Mouse (Mus musculus) MEL (cell line): ENCODE data around the gene Msi2. TPM values are rescaled to one million over a fixed set of nuclear protein-coding genes. Genes with fewer than 3 reads are reported as not detected.

Source experiments
- DNase-seq: peaks from one replicate; pipeline ENCODE4 v3.0.0; 2011; ENCODE audit warnings: low read depth, low spot score
- H3K27ac ChIP-seq: 2 replicates; pipeline ENCODE4 v1.5.1; 2012; ENCODE audit warnings: low read depth, mild to moderate bottlenecking, control low read depth, low read length, moderate library complexity; ENCODE audit not compliant: control insufficient read depth
- H3K27me3 ChIP-seq, 2 experiments: fragments of 150-350 bp in 1 of 2; sonication (generic) in 1 of 2; 2 replicates each; pipeline ENCODE4 v1.6.1; 2012; ENCODE audit warnings: low read length in 2 of 2, mild to moderate bottlenecking in 2 of 2, improper control_type of control experiment in 1 of 2, moderate library complexity in 1 of 2; ENCODE audit not compliant: insufficient read depth in 2 of 2, control insufficient read depth in 1 of 2
- H3K36me3 ChIP-seq, 2 experiments: 2 replicates each; pipeline ENCODE4 v1.6.1; 2012 to 2014; ENCODE audit warnings: low read length in 2 of 2, improper control_type of control experiment in 1 of 2, inconsistent platforms in 1 of 2, mild to moderate bottlenecking in 1 of 2; ENCODE audit not compliant: insufficient read depth in 2 of 2, control insufficient read depth in 1 of 2
- H3K4me1 ChIP-seq, 2 experiments: fragments of 150-350 bp in 1 of 2; sonication (generic) in 1 of 2; 2 replicates each; pipeline ENCODE4 v1.6.1; 2012; ENCODE audit warnings: low read length in 2 of 2, improper control_type of control experiment in 1 of 2, mild to moderate bottlenecking in 1 of 2; ENCODE audit not compliant: insufficient read depth in 2 of 2, control insufficient read depth in 1 of 2
- H3K4me3 ChIP-seq, 2 experiments: fragments of 150-350 bp in 1 of 2; sonication (generic) in 1 of 2; 2 replicates each; pipeline ENCODE4 v1.5.1; 2012; ENCODE audit warnings: low read depth in 2 of 2, low read length in 2 of 2, mild to moderate bottlenecking in 2 of 2, moderate library complexity in 2 of 2, control low read depth in 1 of 2, improper control_type of control experiment in 1 of 2; ENCODE audit not compliant: control insufficient read depth in 1 of 2, insufficient read depth in 1 of 2
- H3K79me2 ChIP-seq: 2 replicates; pipeline ENCODE4 v1.6.1; 2012; ENCODE audit warnings: mild to moderate bottlenecking, low read length, moderate library complexity; ENCODE audit not compliant: control insufficient read depth, poor library complexity, insufficient read depth
- H3K9ac ChIP-seq: 2 replicates; pipeline ENCODE4 v1.6.1; 2012; ENCODE audit warnings: low read depth, mild to moderate bottlenecking, control low read depth, low read length, moderate library complexity; ENCODE audit not compliant: control insufficient read depth, poor library complexity, severe bottlenecking
- H3K9me3 ChIP-seq: fragments of 150-350 bp; sonication (generic); replicated peaks from 2 replicates; pipeline ENCODE4 v1.6.1; 2012; ENCODE audit warnings: mild to moderate bottlenecking, low read length, improper control_type of control experiment, moderate library complexity; ENCODE audit not compliant: insufficient read depth
- CHD1 ChIP-seq: IDR thresholded peaks from 2 replicates; pipeline ENCODE4 v1.6.1; 2012; ENCODE audit warnings: low read depth, mild to moderate bottlenecking, inconsistent platforms, low read length, improper control_type of control experiment
- CHD2 ChIP-seq: IDR thresholded peaks from 2 replicates; pipeline ENCODE4 v1.6.1; 2011; ENCODE audit warnings: low read length, improper control_type of control experiment
- ELF1 ChIP-seq: IDR thresholded peaks from 2 replicates; pipeline ENCODE4 v1.6.1; 2014; ENCODE audit warnings: low read depth, mild to moderate bottlenecking, inconsistent platforms, low read length, improper control_type of control experiment, moderate library complexity
- EP300 ChIP-seq, 2 experiments: IDR thresholded peaks; 2 replicates each; pipeline ENCODE4 v1.6.1; 2011; ENCODE audit warnings: improper control_type of control experiment in 2 of 2, low read length in 2 of 2, low read depth in 1 of 2, mild to moderate bottlenecking in 1 of 2
- ETS1 ChIP-seq: IDR thresholded peaks from 2 replicates; pipeline ENCODE4 v1.6.1; 2012; ENCODE audit warnings: low read depth, mild to moderate bottlenecking, inconsistent platforms, low read length, improper control_type of control experiment, moderate library complexity
- GABPA ChIP-seq: IDR thresholded peaks from 2 replicates; pipeline ENCODE4 v1.6.1; 2012; ENCODE audit warnings: low read depth, mild to moderate bottlenecking, inconsistent platforms, low read length, improper control_type of control experiment, moderate library complexity
- GATA1 ChIP-seq: IDR thresholded peaks from 2 replicates; pipeline ENCODE4 v1.6.1; 2011; ENCODE audit warnings: low read depth, low read length, improper control_type of control experiment
- JUND ChIP-seq: IDR thresholded peaks from 2 replicates; pipeline ENCODE4 v1.6.1; 2011; ENCODE audit warnings: low read depth, mild to moderate bottlenecking, improper control_type of control experiment, low read length
- MAX ChIP-seq: IDR thresholded peaks from 2 replicates; pipeline ENCODE4 v1.6.1; 2011; ENCODE audit warnings: low read length, improper control_type of control experiment
- MAZ ChIP-seq: IDR thresholded peaks from 2 replicates; pipeline ENCODE4 v1.6.1; 2012; ENCODE audit warnings: low read depth, mild to moderate bottlenecking, inconsistent platforms, low read length, improper control_type of control experiment
- MEF2A ChIP-seq: IDR thresholded peaks from 2 replicates; pipeline ENCODE4 v1.6.1; 2014; ENCODE audit warnings: low read depth, mild to moderate bottlenecking, inconsistent platforms, low read length, improper control_type of control experiment; ENCODE audit not compliant: poor library complexity, insufficient replicate concordance, severe bottlenecking; ENCODE audit errors: extremely low read depth
- MXI1 ChIP-seq: IDR thresholded peaks from 2 replicates; pipeline ENCODE4 v1.6.1; 2011; ENCODE audit warnings: mild to moderate bottlenecking, low read depth, low read length, improper control_type of control experiment
- NELFE ChIP-seq: IDR thresholded peaks from 2 replicates; pipeline ENCODE4 v1.6.1; 2011; ENCODE audit warnings: low read depth, low read length, improper control_type of control experiment
- POLR2A ChIP-seq, 2 experiments: IDR thresholded peaks; 2 replicates each; pipeline ENCODE4 v1.6.1; 2011 to 2012; ENCODE audit warnings: low read length in 2 of 2, mild to moderate bottlenecking in 2 of 2, control low read depth in 1 of 2, improper control_type of control experiment in 1 of 2, low read depth in 1 of 2, moderate library complexity in 1 of 2; ENCODE audit not compliant: control insufficient read depth in 1 of 2, insufficient read depth in 1 of 2, poor library complexity in 1 of 2
- POLR2AphosphoS5 ChIP-seq: IDR thresholded peaks from 2 replicates; pipeline ENCODE4 v1.6.1; 2012; ENCODE audit warnings: low read depth, borderline replicate concordance, mild to moderate bottlenecking, inconsistent platforms, low read length, moderate library complexity, mixed read lengths
- SIN3A ChIP-seq: IDR thresholded peaks from 2 replicates; pipeline ENCODE4 v1.6.1; 2012; ENCODE audit warnings: low read length, improper control_type of control experiment, inconsistent platforms
- TAL1 ChIP-seq: IDR thresholded peaks from 2 replicates; pipeline ENCODE4 v1.6.1; 2012; ENCODE audit warnings: mild to moderate bottlenecking, inconsistent platforms, low read length, moderate library complexity, mixed read lengths
- TCF12 ChIP-seq: IDR thresholded peaks from 2 replicates; pipeline ENCODE4 v1.6.1; 2014; ENCODE audit warnings: low read depth, mild to moderate bottlenecking, inconsistent platforms, low read length, improper control_type of control experiment, moderate library complexity
- USF1 ChIP-seq: IDR thresholded peaks from 2 replicates; pipeline ENCODE4 v1.6.1; 2014; ENCODE audit warnings: low read depth, mild to moderate bottlenecking, inconsistent platforms, low read length, improper control_type of control experiment, moderate library complexity
- ZKSCAN1 ChIP-seq: IDR thresholded peaks from 2 replicates; pipeline ENCODE4 v1.6.1; 2012; ENCODE audit warnings: low read depth, mild to moderate bottlenecking, inconsistent platforms, low read length, improper control_type of control experiment, moderate library complexity
- ZMIZ1 ChIP-seq: IDR thresholded peaks from 2 replicates; pipeline ENCODE4 v1.6.1; 2012; ENCODE audit warnings: low read depth, mild to moderate bottlenecking, inconsistent platforms, low read length, improper control_type of control experiment, moderate library complexity
- polyA plus RNA-seq, 2 experiments: library from polyadenylated mRNA; stranded (reverse) in 1 of 2; unstranded in 1 of 2; fragments of >175 nt in 1 of 2; fragments of >200 nt in 1 of 2; gene quantifications; 2 replicates each; pipeline versions ENCODE4 v1.2.1 to v1.2.4; 2012; ENCODE audit warnings: low replicate concordance in 2 of 2, low read depth in 1 of 2; ENCODE audit not compliant: insufficient read length in 2 of 2, insufficient read depth in 1 of 2, missing spikeins in 1 of 2
- total RNA-seq: library from RNA; depleted of rRNA; stranded (reverse); fragments of 300-350 nt; gene quantifications from 2 replicates; pipeline ENCODE4 v1.2.3, GENCODE M21; 2012

Gene Msi2
- total and polyA plus RNA-seq, 3 experiments, result 16.2 to 29.7 TPM; not detected in 1

GRCm38 (mm10) chr11:88608584-88608983 lies 109.7 kb downstream of the Msi2 start (continued):
- TF ChIP-seq EP300 (IDR thresholded peaks at IDR 0.05; ENCODE audit: low read depth in 1 of 2, low read length in 2 of 2) (peak; percentile 98), MAZ (peak; percentile 61; the same call in 1 of the 2 replicates), SIN3A (peak; percentile 98)

- DNase-seq, result peak; percentile 45
- no peaks in the 10 kb centered on the region for H3K27me3 ChIP-seq
- H3K4me1 ChIP-seq, result peaks cover 35 to 76% of the 10 kb centered on the region in 2 experiments
- H3K4me3 ChIP-seq, result no peak overlapping the region
- no peak overlapping the region for H3K9ac ChIP-seq
- TF ChIP-seq ZMIZ1, result 0 out of 2 replicates have a peak, but pooled peaks have one; percentile 18
- TF ChIP-seq ETS1, result 0 out of 2 replicates have a peak, but pooled peaks have one; percentile 33
- no peak for TF ChIP-seq ZKSCAN1
- TF ChIP-seq NELFE, result no peak
- TF ChIP-seq POLR2A (IDR thresholded peaks at IDR 0.05; ENCODE audit: control insufficient read depth in 1 of 2, insufficient read depth in 1 of 2, low read depth in 1 of 2, low read length in 2 of 2, poor library complexity in 1 of 2), result no peak
- TF ChIP-seq EP300 (IDR thresholded peaks at IDR 0.05; ENCODE audit: low read depth in 1 of 2, low read length in 2 of 2), result no peak
- TF ChIP-seq SIN3A, result no peak
- TF ChIP-seq TCF12, result no peak
- TF ChIP-seq CHD2, result no peak
- TF ChIP-seq, all 39 proteins: peak for 2
- no peaks in the 10 kb centered on the region; the same call in 1 of the 2 replicates for H3K79me2 ChIP-seq
- H3K9me3 ChIP-seq, result no peaks in the 10 kb centered on the region
- peak overlapping the region; percentile 79 for H3K27ac ChIP-seq
- H3K36me3 ChIP-seq, result peaks cover 0 to 73% of the 10 kb centered on the region in 2 experiments; a peak in 2 of 4 replicates
Observed at GRCm38 (mm10) chr11:88607725-88608383, 110.5 kb downstream of the Msi2 start.

GRCm38 (mm10) chr11:88605771-88606170 lies 112.5 kb downstream of the Msi2 start:
- no peak overlapping the region for H3K4me3 ChIP-seq
- no peak overlapping the region for H3K9ac ChIP-seq
- H3K36me3 ChIP-seq, result peaks cover 0 to 73% of the 10 kb centered on the region in 2 experiments; a peak in 2 of 4 replicates
- peak overlapping the region; percentile 76; the same call in 1 of the 2 replicates for H3K27ac ChIP-seq
- no peaks in the 10 kb centered on the region for H3K9me3 ChIP-seq
- H3K27me3 ChIP-seq, result no peaks in the 10 kb centered on the region
- DNase-seq, result no peak
- peaks cover 40 to 84% of the 10 kb centered on the region in 2 experiments for H3K4me1 ChIP-seq
- H3K79me2 ChIP-seq, result no peaks in the 10 kb centered on the region
- TF ChIP-seq ZMIZ1 (no peak), ETS1 (no peak), MAZ (no peak), GATA1 (no peak), TAL1 (no peak), SIN3A (no peak), POLR2AphosphoS5 (no peak), CHD1 (no peak), ELF1 (no peak), MXI1 (no peak), ZKSCAN1 (no peak), MEF2A (no peak), POLR2A (IDR thresholded peaks at IDR 0.05; ENCODE audit: control insufficient read depth in 1 of 2, insufficient read depth in 1 of 2, low read depth in 1 of 2, low read length in 2 of 2, poor library complexity in 1 of 2) (no peak), MAX (no peak), JUND (no peak), GABPA (no peak), USF1 (no peak)
